Mouse (Mus musculus) liver, embryonic 16.5 days (tissue): ENCODE data around the gene Igfals. TPM values are rescaled to one million over a fixed set of nuclear protein-coding genes. Genes with fewer than 3 reads are reported as not detected.

Experiments
- ATAC-seq: fragments of 200-750 bp; cut with Nextera tagmentation; 2 replicates; pipeline ENCODE4 v1.8.0; 2017; ENCODE audit warnings: low read depth, mild to moderate bottlenecking, moderate number of reproducible peaks, moderate library complexity
- H3K27ac ChIP-seq: fragments of 300-500 bp; sonication (generic); 2 replicates; pipeline ENCODE4 v1.5.1; 2014; ENCODE audit warnings: mild to moderate bottlenecking, low read length
- H3K27me3 ChIP-seq: fragments of 300-500 bp; sonication (generic); 2 replicates; pipeline ENCODE4 v1.6.1; 2014; ENCODE audit warnings: low read depth, low read length, mixed read lengths; ENCODE audit not compliant: control insufficient read depth, insufficient read depth
- H3K36me3 ChIP-seq: fragments of 300-500 bp; sonication (generic); 2 replicates; pipeline ENCODE4 v1.6.1; 2014; ENCODE audit warnings: mild to moderate bottlenecking; ENCODE audit not compliant: control insufficient read depth, insufficient read depth
- H3K4me1 ChIP-seq: fragments of 300-500 bp; sonication (generic); 2 replicates; pipeline ENCODE4 v1.6.1; 2014; ENCODE audit warnings: low read depth, low read length, mixed read lengths; ENCODE audit not compliant: control insufficient read depth
- H3K4me2 ChIP-seq: fragments of 300-500 bp; sonication (generic); 2 replicates; pipeline ENCODE4 v1.6.1; 2014; ENCODE audit warnings: low read depth, low read length, mixed read lengths
- H3K4me3 ChIP-seq: fragments of 300-500 bp; sonication (generic); 2 replicates; pipeline ENCODE4 v1.5.1; 2014; ENCODE audit warnings: low read depth, mild to moderate bottlenecking, low read length
- H3K9ac ChIP-seq: fragments of 300-500 bp; sonication (generic); 2 replicates; pipeline ENCODE4 v1.6.1; 2014; ENCODE audit warnings: low read depth, low read length
- H3K9me3 ChIP-seq: fragments of 300-500 bp; sonication (generic); replicated peaks from 2 replicates; pipeline ENCODE4 v1.6.1; 2016; ENCODE audit warnings: low read length; ENCODE audit not compliant: control insufficient read depth
- WGBS: fragments of 180-500 bp; shearing (Covaris S2); extraction: QIAGEN DNeasy Blood & Tissue Kit; methylation state at CpG from one replicate; pipeline ENCODE4 v1.1.7; 2014; ENCODE audit not compliant: insufficient replicate concordance; 5-methylcytosine and 5-hydroxymethylcytosine counted together
- polyA plus RNA-seq: library from polyadenylated mRNA; unstranded; fragments of >200 nt; fragmentation: Nextera tagmentation; extraction: Ambion mirVana; gene quantifications from 2 replicates; pipeline ENCODE4 v1.2.1, GENCODE M21; 2015

The Igfals gene
- polyA plus RNA-seq, 1 experiment from 2014 or later: 11.0 TPM

GRCm38 (mm10) chr17:24856589-24856988, 9.2 kb upstream of the Igfals start:
- H3K4me3 ChIP-seq: no peak overlapping the region
- no peak for ATAC-seq
- H3K36me3 ChIP-seq: peaks cover 34% of the 10 kb centered on the region
- H3K4me2 ChIP-seq: no peak overlapping the region
- H3K9me3 ChIP-seq: no peaks in the 10 kb centered on the region
- no peak overlapping the region; the same call in 1 of the 2 replicates for H3K27ac ChIP-seq
- H3K9ac ChIP-seq: no peak overlapping the region
- 88% methylated on average over 13 of the region's 13 CpGs for WGBS
- H3K27me3 ChIP-seq: no peaks in the 10 kb centered on the region
- H3K4me1 ChIP-seq: peaks cover 47% of the 10 kb centered on the region

- peak overlapping the region; percentile 77 for H3K27ac ChIP-seq
- WGBS: 68% methylated on average over 8 of the region's 8 CpGs
- peak overlapping the region; percentile 27 for H3K9ac ChIP-seq
- peak overlapping the region; percentile 46 for H3K4me2 ChIP-seq
- H3K36me3 ChIP-seq: peaks cover 36% of the 10 kb centered on the region
- H3K4me1 ChIP-seq: peaks cover 44% of the 10 kb centered on the region
- H3K27me3 ChIP-seq: no peaks in the 10 kb centered on the region
- peak overlapping the region; percentile 6; the same call in 1 of the 2 replicates for H3K4me3 ChIP-seq
- peak; percentile 12; the same call in 1 of the 2 replicates for ATAC-seq
- no peaks in the 10 kb centered on the region for H3K9me3 ChIP-seq
These were observed 7.8 kb upstream of the Igfals start for GRCm38 (mm10) chr17:24857831-24858470.

- H3K27me3 ChIP-seq: no peaks in the 10 kb centered on the region
- 40% methylated on average over 6 of the region's 6 CpGs for WGBS
- peak overlapping the region; percentile 77 for H3K27ac ChIP-seq
- ATAC-seq: peak; percentile 95
- no peak overlapping the region for H3K9ac ChIP-seq
- peaks cover 44% of the 10 kb centered on the region for H3K4me1 ChIP-seq
- peaks cover 29% of the 10 kb centered on the region for H3K36me3 ChIP-seq
- H3K4me2 ChIP-seq: peak overlapping the region; percentile 46
- H3K4me3 ChIP-seq: no peak overlapping the region
- no peaks in the 10 kb centered on the region for H3K9me3 ChIP-seq
These were observed 6.8 kb upstream of the Igfals start for GRCm38 (mm10) chr17:24858967-24859366.

GRCm38 (mm10) chr17:24860076-24860475, 5.7 kb upstream of the Igfals start:
- Histone ChIP-seq H3K9me3 (no peaks in the 10 kb centered on the region), H3K4me1 (peaks cover 44% of the 10 kb centered on the region), H3K4me2 (peak overlapping the region; percentile 31), H3K9ac (peak overlapping the region; percentile 26), H3K4me3 (no peak overlapping the region), H3K27ac (peak overlapping the region; percentile 90), H3K36me3 (peaks cover 28% of the 10 kb centered on the region), H3K27me3 (no peaks in the 10 kb centered on the region)
- 77% methylated on average over 8 of the region's 8 CpGs for WGBS
- ATAC-seq: peak; percentile 75

GRCm38 (mm10) chr17:24861785-24862184, 4.0 kb upstream of the Igfals start:
- Histone ChIP-seq H3K27me3 (no peaks in the 10 kb centered on the region), H3K4me3 (no peak overlapping the region), H3K9me3 (no peaks in the 10 kb centered on the region), H3K36me3 (peaks cover 24% of the 10 kb centered on the region), H3K9ac (no peak overlapping the region), H3K27ac (no peak overlapping the region; the same call in 1 of the 2 replicates), H3K4me2 (no peak overlapping the region), H3K4me1 (peaks cover 38% of the 10 kb centered on the region)
- WGBS: 82% methylated on average over 3 of the region's 3 CpGs
- no peak for ATAC-seq

- Histone ChIP-seq H3K9me3 (no peaks in the 10 kb centered on the region), H3K9ac (no peak overlapping the region), H3K4me1 (no peaks in the 10 kb centered on the region), H3K36me3 (peaks cover 8% of the 10 kb centered on the region), H3K4me2 (no peak overlapping the region), H3K27me3 (no peaks in the 10 kb centered on the region), H3K27ac (no peak overlapping the region), H3K4me3 (no peak overlapping the region)
- WGBS: 87% methylated on average over 10 of the region's 10 CpGs
- no peak for ATAC-seq
These were observed 2.1 kb downstream of the Igfals start for GRCm38 (mm10) chr17:24867914-24868313.

- H3K9ac ChIP-seq: no peak overlapping the region
- H3K36me3 ChIP-seq: no peaks in the 10 kb centered on the region
- H3K27me3 ChIP-seq: no peaks in the 10 kb centered on the region
- WGBS: 48% methylated on average over 4 of the region's 4 CpGs
- H3K4me1 ChIP-seq: peaks cover 3% of the 10 kb centered on the region; the same call in 1 of the 2 replicates
- H3K27ac ChIP-seq: no peak overlapping the region
- H3K4me3 ChIP-seq: no peak overlapping the region
- no peak overlapping the region for H3K4me2 ChIP-seq
- H3K9me3 ChIP-seq: no peaks in the 10 kb centered on the region
- ATAC-seq: no peak
These were observed 8.1 kb downstream of the Igfals start for GRCm38 (mm10) chr17:24873695-24874404.

- 17% methylated on average over 1 of the region's 1 CpGs for WGBS
- ATAC-seq: no peak
These were observed 8.6 kb downstream of the Igfals start for GRCm38 (mm10) chr17:24874405-24874745.

GRCm38 (mm10) chr17:24874989-24875388, 9.2 kb downstream of the Igfals start:
- Histone ChIP-seq H3K36me3 (no peaks in the 10 kb centered on the region), H3K4me3 (no peak overlapping the region), H3K9ac (no peak overlapping the region), H3K27me3 (no peaks in the 10 kb centered on the region), H3K9me3 (no peaks in the 10 kb centered on the region), H3K4me1 (peaks cover 3% of the 10 kb centered on the region; the same call in 1 of the 2 replicates), H3K27ac (no peak overlapping the region), H3K4me2 (no peak overlapping the region)
- 60% methylated on average over 8 of the region's 8 CpGs for WGBS
- ATAC-seq: no peak

More at GRCm38 (mm10) chr17:24874405-24874745, 8.6 kb downstream of the Igfals start:
- H3K4me1 ChIP-seq: peaks cover 3% of the 10 kb centered on the region; the same call in 1 of the 2 replicates
- no peaks in the 10 kb centered on the region for H3K9me3 ChIP-seq
- H3K27ac ChIP-seq: no peak overlapping the region
- H3K27me3 ChIP-seq: no peaks in the 10 kb centered on the region
- H3K9ac ChIP-seq: no peak overlapping the region
- no peak overlapping the region for H3K4me3 ChIP-seq
- no peak overlapping the region for H3K4me2 ChIP-seq
- no peaks in the 10 kb centered on the region for H3K36me3 ChIP-seq
